Mouse (Mus musculus): ENCODE measurements at regions not wholly inside any gene's neighbourhood (a gene's known extent, or its start where the extent isn't known, plus 50 kb on each side); places are given as distances from the start of the nearest gene placed in this dataset.

DNA sequence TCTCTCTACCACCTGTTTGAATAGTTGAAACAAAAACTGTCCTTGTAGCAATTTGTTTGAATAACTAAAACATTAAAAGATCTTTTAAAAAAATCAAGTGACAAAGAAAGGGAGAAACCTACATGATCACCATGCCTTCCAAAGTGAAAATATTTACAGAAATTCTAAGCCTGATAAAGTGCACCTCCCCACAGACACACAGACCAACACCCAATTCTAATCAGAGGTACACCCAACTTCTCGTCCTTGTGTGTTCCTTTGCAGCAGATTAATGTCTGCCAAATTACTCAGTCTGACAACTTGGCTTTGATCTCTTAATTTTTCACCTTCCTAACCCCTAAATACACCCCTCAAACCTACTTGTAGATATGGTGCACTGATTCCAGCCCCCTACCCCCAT is 719.1 kb downstream of the Epm2a start:
- DNase-seq (ENCODE audit: low read depth) = no peak

DNA sequence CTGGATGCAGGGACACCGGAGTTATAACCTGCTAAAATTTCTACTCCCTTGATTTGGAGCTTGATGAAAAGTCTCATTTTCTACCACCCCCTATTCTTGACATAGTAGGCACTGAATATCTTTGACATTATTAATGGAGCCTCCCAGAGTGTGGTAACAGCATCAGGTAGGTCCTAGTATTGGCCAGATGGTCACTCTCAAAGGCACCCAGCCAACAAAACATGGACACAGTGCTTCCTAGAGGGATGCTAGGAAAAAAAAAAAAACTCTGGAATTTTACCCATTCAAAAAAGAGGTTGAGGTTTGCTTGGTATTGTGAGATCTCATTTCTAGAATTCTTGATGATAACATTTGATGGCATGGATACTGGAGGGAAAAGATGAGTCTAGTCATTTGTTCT is 740.8 kb downstream of the Epm2a start:
- DNase-seq (ENCODE audit: low read depth) = no peak

DNA sequence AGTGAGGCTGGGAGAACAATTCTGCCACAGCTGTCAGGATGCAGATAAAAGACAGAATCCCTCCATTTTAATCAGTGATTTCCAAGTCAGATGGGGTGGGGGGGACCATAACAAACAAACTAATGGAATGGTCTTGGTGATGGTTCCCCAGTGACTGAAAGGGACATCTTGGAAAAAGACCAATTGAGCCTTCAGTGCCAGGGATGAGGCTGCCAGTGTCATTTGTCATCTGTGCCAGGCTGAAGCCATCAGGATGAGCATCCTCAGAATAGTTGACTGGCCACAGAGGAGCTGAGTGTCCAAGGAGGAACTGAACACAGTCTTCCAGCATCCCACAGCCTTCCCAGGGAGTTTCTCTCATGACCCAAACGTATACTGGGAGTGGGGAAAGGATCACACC is 749.3 kb downstream of the Epm2a start:
- no peak for DNase-seq (ENCODE audit: low read depth)

DNA sequence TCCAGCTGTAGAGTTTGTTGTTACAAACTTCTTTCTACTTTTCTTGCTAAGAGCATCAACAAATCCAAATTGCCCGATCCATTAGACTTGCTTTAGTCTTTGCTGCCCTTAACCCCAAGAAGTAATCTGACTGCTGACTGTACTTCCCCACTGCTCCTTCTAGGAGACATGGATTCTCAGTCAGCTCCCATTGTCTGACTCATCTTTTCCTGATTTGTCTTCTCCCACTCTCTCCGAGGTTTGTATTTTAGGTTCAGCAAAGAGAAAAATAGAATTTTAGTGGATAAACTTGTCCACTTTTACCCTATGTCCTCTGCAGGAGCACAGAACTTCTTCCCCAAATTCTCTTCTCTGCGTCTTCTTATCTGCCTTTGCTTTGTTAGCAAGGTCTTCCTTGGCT is 753.5 kb downstream of the Epm2a start:
- DNase-seq (ENCODE audit: low read depth) = no peak

DNA sequence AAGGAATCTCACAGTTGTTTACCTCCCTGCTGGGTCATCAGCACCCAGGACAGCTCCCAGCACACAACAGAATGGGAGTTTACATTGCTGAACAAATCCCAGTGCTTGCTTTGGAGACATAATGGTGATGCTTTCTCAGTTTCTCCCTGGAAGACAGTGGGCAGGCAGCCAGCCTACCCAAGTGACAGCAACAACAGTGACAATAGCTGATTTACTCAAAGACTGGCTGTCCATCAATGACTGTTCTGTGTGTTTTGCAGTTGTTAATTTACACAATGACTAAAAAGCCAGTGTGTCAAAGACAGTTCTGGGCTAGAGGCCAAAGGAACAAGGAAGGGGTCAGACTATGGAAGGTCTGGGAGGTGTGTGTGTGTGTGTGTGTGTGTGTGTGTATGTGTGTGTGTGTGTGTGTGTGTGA is 762.2 kb downstream of the Utrn start:
- DNase-seq (ENCODE audit: low read depth) = peak; percentile 16

DNA sequence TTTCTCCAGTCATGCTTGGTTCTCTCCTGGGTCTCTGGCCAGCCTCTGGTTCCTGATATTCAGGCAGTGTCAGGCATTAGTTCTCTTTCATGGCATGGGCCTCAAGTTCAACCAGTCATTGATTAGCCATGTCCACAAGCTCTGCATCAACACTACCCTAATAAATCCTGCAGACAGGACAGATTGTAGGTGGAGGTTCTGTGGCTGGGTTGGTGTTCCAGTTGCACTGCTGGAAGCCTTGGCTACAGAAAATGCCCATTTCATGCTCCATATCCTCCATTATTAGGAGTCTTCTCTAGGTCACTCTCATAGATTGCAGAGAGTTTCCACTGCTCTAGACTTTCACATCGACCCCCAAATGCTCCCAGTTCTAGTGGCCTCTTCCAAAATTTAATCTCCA is 757.4 kb downstream of the Utrn start:
- DNase-seq (ENCODE audit: low read depth) = no peak

DNA sequence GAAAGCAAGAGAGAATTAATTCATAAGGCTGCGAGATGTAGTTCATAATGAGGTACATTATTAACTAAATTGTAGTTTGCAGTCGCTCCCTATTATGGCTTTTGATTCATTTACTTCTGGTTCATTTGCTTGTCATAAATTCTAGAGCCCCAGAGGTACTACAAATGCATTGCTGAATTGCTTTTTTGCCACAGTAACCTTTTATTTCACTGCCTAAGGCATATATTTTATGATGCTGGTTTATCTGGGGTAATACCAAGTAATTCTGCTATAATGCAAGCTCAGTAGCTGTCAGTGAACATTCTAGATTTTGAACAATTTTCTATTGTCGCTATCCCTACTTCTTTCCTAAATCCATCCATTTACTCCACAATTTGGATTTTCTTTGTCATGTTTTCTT is 753.4 kb downstream of the Utrn start:
- no peak for DNase-seq (ENCODE audit: low read depth)

DNA sequence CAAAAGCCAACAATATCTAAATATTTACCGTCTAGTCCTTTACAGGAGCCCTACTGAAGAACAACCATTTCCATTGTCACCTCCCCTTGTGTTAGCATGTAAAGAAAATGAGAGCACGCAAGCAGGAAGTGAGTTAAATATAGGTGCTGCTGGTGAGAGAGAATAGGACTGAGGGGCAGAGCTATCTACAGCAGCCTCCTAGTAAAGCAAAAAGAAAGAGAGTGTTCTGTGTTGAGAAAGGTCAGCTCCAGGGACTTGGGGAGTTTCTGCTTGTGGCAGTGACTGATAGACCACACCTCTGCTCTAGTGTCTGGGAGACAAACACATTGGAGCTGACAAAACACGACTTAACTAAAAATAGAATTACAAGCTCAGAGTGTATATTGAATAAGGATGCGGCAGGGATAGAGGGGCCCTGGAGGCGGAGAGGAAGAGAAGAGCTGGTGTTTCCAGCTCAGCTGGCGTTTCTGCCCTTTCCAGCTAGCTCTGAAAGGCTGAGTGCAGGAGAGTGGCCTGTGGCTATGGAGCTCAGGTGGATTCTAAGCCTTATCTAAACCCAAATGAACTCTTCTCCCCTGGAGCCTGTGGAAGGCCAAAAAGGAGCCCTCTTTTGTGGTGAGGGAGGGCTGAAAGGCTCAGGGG is 752.4 kb downstream of the Utrn start:
- no peak for DNase-seq (ENCODE audit: low read depth)

DNA sequence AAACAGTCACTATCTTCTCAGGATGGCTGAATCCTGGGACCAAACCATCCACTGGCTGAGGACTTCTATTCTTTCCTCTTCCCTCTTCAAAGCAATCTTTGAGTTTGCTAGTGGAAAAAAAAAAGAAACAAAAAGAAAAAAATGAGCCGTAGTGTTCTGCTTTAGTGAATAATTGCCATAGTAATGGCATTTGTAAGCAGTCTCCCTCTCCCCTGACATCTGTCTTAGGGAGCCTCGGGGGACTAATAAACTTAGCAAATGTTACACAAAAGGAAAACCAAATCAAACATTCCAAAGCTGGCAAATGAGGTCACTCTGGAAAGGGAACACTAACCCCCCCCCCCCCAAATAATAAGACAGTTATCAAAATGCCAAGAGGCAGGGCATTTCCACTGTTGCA is 744.9 kb downstream of the Utrn start:
- no peak for DNase-seq (ENCODE audit: low read depth)

DNA sequence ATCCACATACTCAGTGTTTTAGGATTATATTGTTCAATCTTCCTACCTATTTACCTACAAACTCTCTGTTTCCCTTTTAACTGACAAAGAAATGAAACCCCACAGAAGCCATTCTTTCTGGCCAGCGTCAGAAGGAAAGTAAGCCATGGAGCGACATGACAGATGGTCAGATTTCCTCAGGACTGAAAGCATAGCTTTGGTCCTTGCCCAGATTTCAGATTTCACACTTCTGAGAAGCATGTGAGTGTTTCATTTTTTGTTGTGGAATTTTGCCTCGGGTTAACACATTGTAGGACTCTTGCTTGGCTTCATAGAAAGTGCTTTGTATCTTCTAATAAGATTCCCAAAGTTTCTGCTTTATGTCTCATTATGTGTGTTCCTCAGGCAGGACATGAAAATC is 739.7 kb downstream of the Utrn start:
- no peak for DNase-seq (ENCODE audit: low read depth)

DNA sequence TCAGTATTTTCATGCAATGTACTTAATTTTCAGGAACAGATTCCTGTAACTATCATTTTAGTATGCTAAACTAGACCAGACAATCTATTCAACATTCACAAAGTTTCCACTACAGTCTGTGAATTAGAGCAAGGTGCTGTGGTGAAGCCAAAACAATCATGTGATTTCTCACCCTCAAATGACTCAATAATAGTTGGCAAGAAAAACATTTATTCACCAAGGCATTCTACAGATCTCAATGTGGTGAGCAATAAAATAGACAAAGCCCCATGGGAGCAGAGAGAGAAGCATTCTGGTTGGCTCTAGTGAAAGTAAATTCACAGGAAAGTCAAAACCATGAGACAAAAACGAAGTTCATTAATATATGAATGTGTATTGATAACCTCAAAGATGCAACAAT is 724.5 kb downstream of the Utrn start:
- peak; percentile 71 for DNase-seq (ENCODE audit: low read depth)

DNA sequence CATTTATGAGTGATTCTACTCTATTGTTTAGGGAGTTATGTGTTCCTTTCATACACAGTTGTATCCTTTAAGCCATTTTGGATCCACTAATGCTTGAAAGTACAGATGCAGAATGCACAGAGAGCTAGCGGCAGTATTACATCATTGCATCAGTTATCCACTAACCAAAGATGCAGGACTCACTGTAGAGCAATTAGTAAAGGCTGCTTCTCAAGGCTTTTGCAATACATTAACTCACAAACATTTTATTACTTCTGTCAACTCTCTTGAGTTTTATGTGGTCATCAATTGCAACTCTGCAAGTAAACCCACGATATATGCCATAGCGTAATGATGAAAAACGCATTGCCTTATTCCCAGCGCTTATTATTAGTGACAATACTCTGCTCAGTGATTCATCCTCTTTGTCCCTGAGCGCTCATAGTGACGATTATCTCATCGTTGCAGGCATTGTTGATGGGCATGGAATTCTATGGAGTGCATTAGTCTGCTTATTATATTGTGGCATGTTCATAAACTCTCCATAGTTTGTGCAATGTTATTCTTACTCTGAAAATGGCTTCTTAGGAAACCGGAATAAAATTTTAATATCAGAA is 722.1 kb downstream of the Utrn start:
- no peak for DNase-seq (ENCODE audit: low read depth)

DNA sequence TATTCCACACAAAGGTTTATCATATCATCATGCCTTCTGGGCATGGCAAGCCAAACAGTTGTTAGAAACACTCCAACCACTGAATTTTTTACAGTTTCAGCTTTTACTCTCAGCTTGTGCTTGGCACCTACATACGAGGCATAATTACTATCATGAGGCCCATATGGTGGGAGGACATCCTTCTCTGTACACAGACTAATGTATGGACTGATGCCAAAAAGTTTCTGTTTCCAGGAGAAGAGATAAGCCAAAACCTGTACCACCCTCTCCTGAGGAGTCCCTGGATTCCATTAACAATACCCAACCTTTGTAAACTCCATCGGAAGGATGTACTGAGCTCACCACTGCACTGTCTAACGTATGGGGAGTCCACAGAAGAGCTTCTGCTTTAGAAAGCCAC is 698.9 kb downstream of the Utrn start:
- no peak for DNase-seq (ENCODE audit: low read depth)

DNA sequence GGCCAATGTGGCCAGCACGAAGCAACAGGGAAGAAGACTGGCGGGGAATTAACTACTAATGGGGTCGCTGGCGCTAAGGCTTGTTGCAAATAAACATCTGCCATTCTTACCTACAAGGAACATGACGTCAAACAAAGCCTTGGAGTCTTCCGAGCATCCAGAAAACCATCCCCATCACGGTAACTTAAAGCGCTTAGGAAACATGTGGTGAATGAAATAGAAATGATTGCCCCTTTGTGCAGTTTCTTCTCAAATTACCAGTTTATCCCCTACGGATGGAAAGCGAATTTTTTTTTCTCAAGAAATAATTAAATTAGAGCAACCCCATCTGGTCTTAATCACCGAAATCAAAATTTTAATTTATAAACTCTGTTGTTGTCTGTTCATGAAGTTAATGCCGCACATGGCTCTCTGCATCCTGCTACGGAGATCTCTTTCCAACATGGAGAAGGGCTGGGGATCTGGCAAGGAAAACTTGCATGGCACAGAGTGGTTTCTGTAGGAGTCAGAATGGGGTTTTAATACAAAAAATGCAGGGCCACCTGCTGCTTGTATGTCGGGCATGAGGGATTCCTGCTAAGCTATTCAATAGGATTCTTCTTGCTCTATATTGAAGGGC is 694.9 kb downstream of the Utrn start:
- DNase-seq (ENCODE audit: low read depth) = no peak

DNA sequence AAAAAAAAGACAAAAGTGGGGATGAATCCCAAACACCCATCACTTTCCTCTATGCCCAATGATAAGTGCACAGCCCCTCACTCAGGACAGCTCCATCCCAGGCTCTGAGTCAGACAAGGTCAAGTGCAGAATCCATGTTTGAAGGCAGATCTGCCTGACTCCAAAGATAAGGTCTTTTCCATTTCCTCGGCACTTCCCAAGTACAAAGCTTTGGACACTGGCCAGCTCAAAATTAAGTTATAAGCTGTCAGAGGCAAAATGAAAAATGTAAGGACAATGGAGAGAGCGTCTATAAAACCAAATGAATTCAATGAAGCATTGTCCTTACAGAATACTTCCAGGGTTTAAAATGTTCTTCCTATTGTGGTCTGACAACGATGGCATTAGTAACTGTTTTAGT is 694.0 kb downstream of the Utrn start:
- no peak for DNase-seq (ENCODE audit: low read depth)

DNA sequence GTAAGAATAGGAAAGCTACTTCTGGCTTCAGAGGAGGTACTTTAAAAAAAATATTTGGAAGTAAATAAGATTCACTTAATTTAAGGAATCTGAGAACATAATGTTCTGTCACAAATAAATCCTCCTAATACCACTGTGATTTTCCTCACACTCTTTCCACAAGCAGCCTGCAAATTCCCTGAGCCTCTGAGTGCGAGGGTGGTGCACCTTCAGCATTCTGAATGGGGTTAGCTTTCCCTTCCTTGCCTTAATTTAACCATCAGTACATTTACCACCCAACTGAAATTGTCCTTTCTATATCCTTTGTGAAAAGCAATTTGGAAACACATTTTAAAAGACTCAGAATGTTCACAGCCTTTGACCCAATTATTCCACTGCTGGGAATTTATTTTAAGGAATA is 691.7 kb downstream of the Utrn start:
- no peak for DNase-seq (ENCODE audit: low read depth)

DNA sequence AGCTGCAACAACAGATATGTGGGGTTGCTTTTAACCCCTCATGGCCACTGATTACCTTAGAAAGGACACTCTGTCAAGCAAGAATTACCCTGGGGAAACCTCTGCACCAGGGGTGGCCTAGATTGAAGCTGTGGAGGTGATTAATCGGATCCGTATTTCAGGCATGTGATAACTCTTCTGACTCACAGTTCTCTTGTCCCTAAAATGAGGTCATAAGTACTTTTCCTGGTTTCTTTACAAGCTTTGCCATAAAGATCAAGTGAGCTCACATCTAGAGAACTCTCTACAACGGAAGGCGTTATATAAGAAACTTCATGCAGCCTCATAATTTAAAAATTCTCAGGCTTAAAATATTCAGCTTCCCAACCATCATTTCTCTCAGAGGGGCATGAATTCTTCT is 688.2 kb downstream of the Utrn start:
- peak; percentile 15 for DNase-seq (ENCODE audit: low read depth)

DNA sequence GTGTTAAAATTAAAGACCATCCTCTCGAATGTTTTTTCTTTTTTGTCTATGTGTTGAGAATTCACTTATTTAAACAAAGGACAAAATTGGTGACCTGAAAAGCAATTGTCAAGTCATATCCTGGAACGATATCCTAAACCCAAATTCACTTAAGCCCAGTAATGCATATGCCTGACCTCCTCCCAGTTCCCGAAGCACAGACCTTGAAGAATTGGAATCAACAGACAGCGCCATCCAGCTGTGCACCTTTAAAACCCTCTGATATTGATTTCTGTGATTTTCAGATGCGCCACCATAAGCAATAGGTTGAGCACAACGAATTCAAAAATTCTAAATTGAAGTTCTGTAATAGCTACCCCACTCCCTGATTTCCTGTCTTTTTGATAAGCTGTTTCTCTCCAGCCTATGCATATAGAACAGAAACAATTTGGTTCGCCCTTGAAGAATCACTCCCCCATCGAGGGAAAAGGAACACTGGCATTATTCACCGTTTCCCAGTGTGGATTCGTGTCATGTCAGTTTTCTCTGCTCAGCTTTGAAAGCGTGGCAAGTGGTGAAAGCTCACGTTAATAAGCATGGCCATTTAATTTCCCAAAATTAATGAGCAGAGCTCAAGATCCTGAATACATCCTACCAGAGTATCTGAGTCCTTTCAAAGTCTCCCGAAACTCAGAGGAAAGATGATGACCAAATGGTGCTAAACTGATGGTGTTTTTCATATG is 682.1 kb downstream of the Utrn start:
- DNase-seq (ENCODE audit: low read depth) = no peak

DNA sequence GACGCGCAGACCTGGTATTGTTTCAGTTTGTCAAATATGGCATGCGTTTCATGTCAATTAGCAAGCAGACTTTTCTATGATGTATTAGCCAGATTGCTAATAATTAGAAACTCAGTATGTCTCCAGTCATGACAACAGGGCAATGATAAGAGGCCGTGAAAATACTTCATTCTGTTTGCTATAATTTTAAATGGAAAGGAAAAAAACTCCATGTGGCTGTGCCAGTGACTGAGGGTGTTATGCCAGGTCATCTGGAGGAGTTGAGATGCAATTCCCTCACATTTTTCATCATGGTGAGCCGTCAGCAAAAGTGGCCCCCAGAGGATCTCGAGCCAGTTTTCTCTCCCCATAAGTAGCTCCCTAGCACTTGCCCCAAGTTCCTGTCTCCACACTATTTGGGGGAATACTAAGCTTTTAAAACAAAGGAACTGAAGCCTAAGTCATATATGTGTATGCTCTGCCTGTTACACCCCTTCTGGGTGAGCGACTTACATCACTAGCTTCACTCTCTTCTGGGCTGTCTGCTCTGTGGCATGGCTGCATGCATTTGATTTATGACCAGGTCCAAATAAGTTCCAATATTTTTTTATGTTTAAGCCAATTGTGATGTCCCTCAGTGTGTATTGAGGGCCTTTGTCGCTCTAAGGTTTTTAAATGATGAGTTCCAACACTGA is 681.4 kb downstream of the Utrn start:
- no peak for DNase-seq (ENCODE audit: low read depth)

DNA sequence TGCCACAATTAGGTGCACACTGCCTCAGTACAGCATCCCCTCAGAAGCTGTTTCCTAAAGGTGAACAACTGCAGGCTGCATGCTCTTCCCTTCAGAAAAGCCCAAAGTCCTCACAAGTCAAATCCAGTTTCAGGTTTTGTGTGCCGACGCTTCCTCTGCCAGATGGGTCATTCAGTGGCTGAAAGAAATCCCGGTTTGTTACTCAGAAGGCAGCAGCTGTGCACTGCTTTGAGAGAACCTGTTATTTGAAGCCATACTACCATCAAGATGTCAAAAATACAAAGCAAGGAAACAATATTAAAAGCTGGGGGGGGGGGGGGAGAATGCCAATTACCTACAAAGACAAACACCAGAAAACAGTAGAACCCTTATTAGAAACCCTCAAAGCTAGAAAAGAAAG is 678.7 kb downstream of the Utrn start:
- no peak for DNase-seq (ENCODE audit: low read depth)

DNA sequence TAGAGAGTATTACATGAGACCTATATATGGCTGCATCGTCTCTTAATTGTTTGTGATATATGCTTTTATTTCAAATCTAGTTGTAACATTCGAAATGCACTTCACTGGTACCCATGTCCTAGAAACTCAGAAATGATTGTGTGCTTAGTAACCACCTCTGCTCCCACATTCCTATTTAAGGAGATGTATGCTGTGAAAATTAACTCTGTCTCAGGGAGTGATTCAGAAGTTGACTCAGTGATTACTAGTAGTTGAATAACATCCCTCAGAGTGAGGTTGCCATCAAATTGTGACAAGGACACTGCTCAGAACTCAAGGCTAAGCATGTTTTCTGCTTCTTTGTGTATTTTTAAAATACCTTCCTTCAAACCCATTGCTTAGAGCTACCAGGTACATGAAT is 661.9 kb downstream of the Utrn start:
- no peak for DNase-seq (ENCODE audit: low read depth)

DNA sequence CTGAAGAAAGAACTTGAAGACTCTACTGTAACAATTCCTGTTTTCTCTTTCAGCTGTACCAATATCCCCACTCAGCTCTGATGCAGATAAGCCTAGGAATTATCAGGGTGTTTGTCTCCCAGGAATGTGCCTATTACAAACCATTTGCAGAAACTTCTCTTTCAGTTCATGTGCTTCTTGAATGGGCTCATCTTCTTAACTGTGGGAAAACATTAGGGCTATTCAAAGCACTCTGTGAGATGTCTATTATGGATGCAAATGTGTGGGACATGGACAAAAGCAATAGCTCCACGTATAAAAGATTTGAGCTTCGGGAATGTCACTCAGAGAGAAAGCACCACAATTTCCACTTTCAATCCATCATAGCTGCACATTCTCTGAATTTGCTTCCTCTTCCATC is 659.0 kb downstream of the Utrn start:
- no peak for DNase-seq (ENCODE audit: low read depth)

DNA sequence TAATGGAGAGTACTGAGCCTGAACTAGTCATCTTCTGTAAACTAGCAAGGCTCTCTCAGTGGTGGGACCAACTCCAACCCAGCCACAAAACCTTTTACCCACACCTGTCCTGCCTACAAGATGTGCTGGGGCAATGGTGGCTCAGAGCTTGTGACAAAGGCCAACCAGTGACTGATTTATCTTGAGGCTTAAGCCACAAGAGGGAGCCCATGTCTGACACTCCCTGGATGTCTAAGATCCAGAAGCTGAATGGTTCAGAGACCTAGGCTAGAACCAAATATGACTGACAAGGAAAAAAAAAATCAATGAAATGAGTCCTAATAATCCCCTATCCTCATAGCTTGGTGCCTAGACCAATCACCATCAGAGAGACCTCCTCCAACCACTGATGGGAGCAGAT is 650.3 kb downstream of the Utrn start:
- DNase-seq (ENCODE audit: low read depth) = no peak

Data from fibroblast of lung, adult 2 months (primary cell).